Mouse (Mus musculus): ENCODE measurements around the gene Lrrc2.

DNA sequence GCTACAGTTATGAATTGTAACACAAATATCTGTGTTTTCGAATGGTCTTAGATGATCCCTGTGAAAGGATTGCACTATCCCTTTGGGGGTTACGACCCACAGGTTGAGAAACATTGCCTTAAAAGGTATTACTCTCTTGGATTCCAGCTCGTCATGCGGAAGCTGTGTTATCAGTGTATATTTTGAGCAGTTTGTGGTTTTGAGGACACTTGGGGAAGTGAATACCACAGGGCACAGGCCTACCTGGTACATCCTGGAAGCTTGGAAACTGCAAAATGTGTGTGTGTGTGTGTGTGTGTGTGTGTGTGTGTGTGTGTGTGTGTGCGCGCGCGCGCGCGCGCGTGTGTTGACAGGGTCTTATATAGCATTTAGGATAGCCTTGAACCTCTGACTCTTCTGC, 521 bp downstream of the Lrrc2 start:
- TF ChIP-seq CTCF (conservative IDR thresholded peaks at IDR 0.05 in 1 of 2, IDR thresholded peaks at IDR 0.05 in 1 of 2; ENCODE audit: low read depth in 2 of 2, low read length in 2 of 2) (no peak), ELF1 (IDR thresholded peaks at IDR 0.05; ENCODE audit: low read depth, low read length) (no peak), GABPA (IDR thresholded peaks at IDR 0.05; ENCODE audit: insufficient replicate concordance, low read depth, low read length) (no peak), JUND (conservative IDR thresholded peaks at IDR 0.05; ENCODE audit: low read depth, low read length) (no peak), POLR2A (IDR thresholded peaks at IDR 0.05; ENCODE audit: low read depth, low read length) (no peak), TCF12 (IDR thresholded peaks at IDR 0.05; ENCODE audit: low read depth, low read length) (no peak), POLR2AphosphoS2 (IDR thresholded peaks at IDR 0.05; ENCODE audit: low read depth, low read length) (no peak), E2F4 (IDR thresholded peaks at IDR 0.05; ENCODE audit: insufficient replicate concordance, low read depth, low read length) (no peak), SMC3 (IDR thresholded peaks at IDR 0.05; ENCODE audit: low read depth, low read length) (no peak), EP300 (IDR thresholded peaks at IDR 0.05; ENCODE audit: low read length) (no peak)
